Mouse (Mus musculus) embryonic facial prominence, embryonic 13.5 days (tissue): ENCODE measurements at regions not wholly inside any gene's neighbourhood (a gene's known extent, or its start where the extent isn't known, plus 50 kb on each side); places are given as distances from the start of the nearest gene placed in this dataset.
A peak's percentile ranks its signal among the peaks of the same experiment; 100 is the strongest.

ENCODE experiments used
- ATAC-seq: fragments of 200-750 bp; cut with Nextera tagmentation; 2 replicates; pipeline ENCODE4 v1.8.0; 2017; ENCODE audit warnings: low read depth; ENCODE audit not compliant: insufficient number of reproducible peaks, insufficient read depth, low FRiP score, low TSS enrichment
- H3K27ac ChIP-seq: fragments of 300-500 bp; sonication (generic); 2 replicates; pipeline ENCODE4 v1.5.1; 2015; ENCODE audit warnings: moderate library complexity, mild to moderate bottlenecking, inconsistent platforms
- H3K27me3 ChIP-seq: fragments of 300-500 bp; sonication (generic); 2 replicates; pipeline ENCODE4 v1.6.1; 2015; ENCODE audit warnings: mild to moderate bottlenecking, inconsistent platforms
- H3K36me3 ChIP-seq: fragments of 300-500 bp; sonication (generic); 2 replicates; pipeline ENCODE4 v1.6.1; 2015; ENCODE audit warnings: mild to moderate bottlenecking, inconsistent platforms
- H3K4me1 ChIP-seq: fragments of 300-500 bp; sonication (generic); 2 replicates; pipeline ENCODE4 v1.6.1; 2015; ENCODE audit warnings: inconsistent platforms
- H3K4me2 ChIP-seq: fragments of 300-500 bp; sonication (generic); 2 replicates; pipeline ENCODE4 v1.6.1; 2015; ENCODE audit warnings: moderate library complexity, mild to moderate bottlenecking, inconsistent platforms
- H3K4me3 ChIP-seq: fragments of 300-500 bp; sonication (generic); 2 replicates; pipeline ENCODE4 v1.5.1; 2015; ENCODE audit warnings: mild to moderate bottlenecking, inconsistent platforms
- H3K9ac ChIP-seq: fragments of 300-500 bp; sonication (generic); 2 replicates; pipeline ENCODE4 v1.6.1; 2015; ENCODE audit warnings: mild to moderate bottlenecking, inconsistent platforms
- H3K9me3 ChIP-seq: fragments of 300-500 bp; sonication (generic); 2 replicates; pipeline ENCODE4 v1.6.1; 2016; ENCODE audit warnings: inconsistent platforms
- WGBS: fragments of 180-500 bp; shearing (Covaris S2); methylation state at CpG from one replicate; pipeline ENCODE4 v1.1.7; 2015; ENCODE audit warnings: mixed read lengths; 5-methylcytosine and 5-hydroxymethylcytosine counted together

DNA sequence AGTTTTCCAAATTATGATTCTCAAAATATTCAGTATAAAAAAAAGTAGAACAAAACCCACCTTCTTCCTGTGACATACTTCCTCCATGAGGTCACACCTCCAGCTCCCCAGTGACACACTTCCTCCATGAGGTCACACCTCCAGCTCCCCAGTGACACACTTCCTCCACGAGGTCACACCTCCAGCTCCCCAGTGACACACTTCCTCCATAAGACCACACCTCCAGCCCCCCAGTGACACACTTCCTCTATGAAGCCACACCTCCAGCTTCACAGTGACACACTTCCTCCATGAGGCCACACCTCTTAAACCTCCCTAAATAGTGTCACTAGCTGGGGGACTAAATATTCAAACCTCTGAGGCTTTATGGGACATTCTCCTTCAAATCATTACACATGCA lies 89.8 kb upstream of the Ntrk2 start:
- no peak overlapping the region for H3K9ac ChIP-seq
- ATAC-seq, result no peak

GRCm38 (mm10) chr13:58730500-58731105 lies 75.8 kb upstream of the Ntrk2 start:
- no peak for ATAC-seq
- 21% methylated on average over 6 of the region's 6 CpGs for WGBS
- H3K36me3 ChIP-seq, result no peaks in the 10 kb centered on the region

More for the DNA sequence above, 89.8 kb upstream of the Ntrk2 start:
- H3K4me3 ChIP-seq, result no peak overlapping the region
- H3K27me3 ChIP-seq, result no peaks in the 10 kb centered on the region
- H3K4me2 ChIP-seq, result no peak overlapping the region
- 72% methylated on average over 1 of the region's 1 CpGs for WGBS
- H3K9me3 ChIP-seq, result 0 out of 2 replicates have a peak, but pooled peaks cover 3% of the 10 kb centered on the region
- H3K36me3 ChIP-seq, result no peaks in the 10 kb centered on the region
- no peak overlapping the region for H3K27ac ChIP-seq
- peaks cover 8% of the 10 kb centered on the region; the same call in 1 of the 2 replicates for H3K4me1 ChIP-seq

GRCm38 (mm10) chr13:58732776-58733175 lies 73.6 kb upstream of the Ntrk2 start:
- no peak for ATAC-seq
- Histone ChIP-seq H3K27me3 (no peaks in the 10 kb centered on the region; the same call in 1 of the 2 replicates), H3K4me3 (no peak overlapping the region), H3K4me1 (peaks cover 11% of the 10 kb centered on the region), H3K36me3 (no peaks in the 10 kb centered on the region), H3K9me3 (no peaks in the 10 kb centered on the region), H3K9ac (no peak overlapping the region), H3K27ac (no peak overlapping the region), H3K4me2 (no peak overlapping the region)
- WGBS, result 82% methylated on average over 3 of the region's 3 CpGs

More at GRCm38 (mm10) chr13:58730500-58731105, 75.8 kb upstream of the Ntrk2 start:
- Histone ChIP-seq H3K4me2 (peak overlapping the region; percentile 14), H3K27me3 (peaks cover 2% of the 10 kb centered on the region; the same call in 1 of the 2 replicates), H3K9me3 (no peaks in the 10 kb centered on the region), H3K4me1 (peaks cover 11% of the 10 kb centered on the region), H3K27ac (peak overlapping the region; percentile 34; the same call in 1 of the 2 replicates), H3K4me3 (no peak overlapping the region), H3K9ac (no peak overlapping the region)

- Histone ChIP-seq H3K27me3 (no peaks in the 10 kb centered on the region; the same call in 1 of the 2 replicates), H3K27ac (no peak overlapping the region), H3K9ac (no peak overlapping the region), H3K4me1 (peaks cover 11% of the 10 kb centered on the region), H3K36me3 (no peaks in the 10 kb centered on the region), H3K9me3 (no peaks in the 10 kb centered on the region), H3K4me2 (no peak overlapping the region), H3K4me3 (no peak overlapping the region)
- no peak for ATAC-seq
- WGBS, result 89% methylated on average over 6 of the region's 6 CpGs
These were observed 72.8 kb upstream of the Ntrk2 start for GRCm38 (mm10) chr13:58733615-58734014.

DNA sequence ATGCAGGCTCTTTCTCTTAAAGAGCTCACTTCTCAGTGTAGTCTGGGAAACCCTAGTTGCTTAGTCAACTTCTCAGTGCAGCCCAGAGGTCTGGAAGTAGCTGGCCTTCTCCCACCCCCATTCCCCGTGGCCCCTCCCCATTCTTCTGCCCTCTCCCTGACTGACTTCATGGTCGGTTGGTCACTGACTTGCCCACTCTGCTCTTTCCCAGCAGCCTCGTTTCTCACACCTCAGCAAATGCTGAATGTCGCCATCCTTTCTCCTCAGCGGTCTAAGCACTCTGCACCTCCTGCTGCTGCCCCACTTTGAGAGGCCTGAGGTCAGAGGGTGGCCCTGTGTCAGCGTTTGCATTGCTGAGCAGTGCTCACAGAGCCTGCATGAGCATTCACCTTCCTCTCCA lies 70.8 kb upstream of the Ntrk2 start:
- Histone ChIP-seq H3K9me3 (no peaks in the 10 kb centered on the region), H3K27me3 (no peaks in the 10 kb centered on the region; the same call in 1 of the 2 replicates), H3K27ac (no peak overlapping the region), H3K4me2 (no peak overlapping the region), H3K36me3 (no peaks in the 10 kb centered on the region), H3K4me1 (peaks cover 4% of the 10 kb centered on the region), H3K4me3 (no peak overlapping the region), H3K9ac (no peak overlapping the region)
- 25% methylated on average over 6 of the region's 6 CpGs for WGBS
- no peak for ATAC-seq

DNA sequence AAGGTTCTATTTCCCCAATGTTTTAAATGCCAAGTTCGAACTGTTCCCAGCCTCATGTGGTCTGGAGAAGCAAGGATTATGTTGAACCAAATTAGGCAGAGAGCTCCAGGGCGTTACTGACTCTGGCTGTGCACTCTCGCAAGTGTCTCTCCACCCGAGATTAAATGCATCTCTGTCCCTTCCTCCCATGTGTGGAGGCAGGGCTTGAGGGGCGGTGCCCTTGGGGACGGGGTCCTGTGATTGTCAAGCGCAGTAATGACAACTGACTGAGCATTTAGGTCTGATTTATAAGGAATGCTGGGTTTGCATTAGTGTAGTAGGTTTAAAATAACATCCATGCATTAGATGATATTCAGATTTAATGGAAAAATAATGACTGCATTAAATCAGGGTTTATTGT lies 65.6 kb upstream of the Ntrk2 start:
- peaks cover 4% of the 10 kb centered on the region; the same call in 1 of the 2 replicates for H3K4me1 ChIP-seq
- ATAC-seq, result no peak
- H3K27ac ChIP-seq, result no peak overlapping the region
- H3K27me3 ChIP-seq, result peaks cover 1% of the 10 kb centered on the region; the same call in 1 of the 2 replicates
- H3K9me3 ChIP-seq, result peaks cover 6% of the 10 kb centered on the region; the same call in 1 of the 2 replicates
- H3K4me2 ChIP-seq, result no peak overlapping the region
- H3K36me3 ChIP-seq, result no peaks in the 10 kb centered on the region
- H3K4me3 ChIP-seq, result no peak overlapping the region
- H3K9ac ChIP-seq, result no peak overlapping the region
- WGBS, result 46% methylated on average over 7 of the region's 7 CpGs

DNA sequence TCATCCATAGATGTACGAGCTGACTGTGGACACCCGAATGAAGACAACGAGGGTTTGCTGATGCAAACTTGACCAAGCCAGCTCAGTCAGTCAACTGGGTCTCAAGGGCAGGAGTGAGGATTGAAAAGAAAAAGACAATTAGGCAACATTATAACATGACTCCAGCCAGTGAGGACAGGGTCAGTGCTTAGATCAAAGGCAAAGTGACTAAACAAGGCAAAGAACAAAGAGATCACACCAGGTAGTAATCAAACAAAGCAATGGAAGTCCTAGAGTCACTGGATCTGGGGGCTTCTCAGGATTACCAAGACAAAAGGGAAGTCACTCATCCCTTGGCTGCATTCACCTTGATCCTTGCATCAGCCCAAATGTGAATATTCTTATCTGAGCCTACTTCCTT lies 60.3 kb upstream of the Ntrk2 start:
- Histone ChIP-seq H3K4me1 (no peaks in the 10 kb centered on the region), H3K27me3 (peaks cover 4% of the 10 kb centered on the region; the same call in 1 of the 2 replicates), H3K9me3 (peaks cover 6% of the 10 kb centered on the region; the same call in 1 of the 2 replicates), H3K4me2 (no peak overlapping the region), H3K27ac (no peak overlapping the region), H3K9ac (no peak overlapping the region), H3K4me3 (no peak overlapping the region), H3K36me3 (no peaks in the 10 kb centered on the region)
- ATAC-seq, result no peak
- WGBS, result 84% methylated on average over 3 of the region's 3 CpGs

DNA sequence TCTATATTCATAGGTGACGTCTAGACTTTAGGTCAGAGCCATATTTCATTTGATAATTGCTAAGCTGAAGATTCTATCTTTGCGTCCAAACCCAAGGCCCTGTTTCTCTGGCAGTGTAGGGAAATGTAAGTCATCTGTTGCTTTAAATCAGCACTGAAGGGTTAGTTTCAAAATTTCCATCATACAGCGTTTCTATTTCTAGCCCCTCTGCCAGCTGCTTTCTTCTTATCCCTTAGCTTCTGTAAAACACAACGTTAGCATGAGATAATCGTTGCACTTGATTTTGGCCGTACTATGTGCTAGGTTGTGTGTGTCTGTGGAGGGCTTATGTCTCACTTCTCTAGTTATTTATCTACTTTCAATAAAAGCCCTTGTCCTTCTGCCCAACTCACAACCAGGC lies 58.7 kb upstream of the Ntrk2 start:
- H3K36me3 ChIP-seq, result no peaks in the 10 kb centered on the region
- no peak overlapping the region for H3K27ac ChIP-seq
- peaks cover 4% of the 10 kb centered on the region; the same call in 1 of the 2 replicates for H3K27me3 ChIP-seq
- no peak overlapping the region for H3K4me2 ChIP-seq
- H3K4me3 ChIP-seq, result no peak overlapping the region
- 88% methylated on average over 6 of the region's 6 CpGs for WGBS
- no peak overlapping the region for H3K9ac ChIP-seq
- H3K4me1 ChIP-seq, result peaks cover 12% of the 10 kb centered on the region
- peaks cover 6% of the 10 kb centered on the region; the same call in 1 of the 2 replicates for H3K9me3 ChIP-seq
- ATAC-seq, result no peak

GRCm38 (mm10) chr13:58756125-58756524 lies 50.2 kb upstream of the Ntrk2 start:
- H3K27ac ChIP-seq, result no peak overlapping the region
- H3K4me2 ChIP-seq, result no peak overlapping the region
- no peak overlapping the region for H3K4me3 ChIP-seq
- H3K36me3 ChIP-seq, result no peaks in the 10 kb centered on the region
- no peaks in the 10 kb centered on the region for H3K9me3 ChIP-seq
- 79% methylated on average over 6 of the region's 6 CpGs for WGBS
- no peak for ATAC-seq
- H3K4me1 ChIP-seq, result peaks cover 19% of the 10 kb centered on the region
- H3K27me3 ChIP-seq, result no peaks in the 10 kb centered on the region
- H3K9ac ChIP-seq, result no peak overlapping the region
